Mouse (Mus musculus): Measurements from ENCODE around the gene Gm5678. TPM values are rescaled to one million over a fixed set of nuclear protein-coding genes. Genes with fewer than 3 reads are reported as not detected.

The Gm5678 gene
- not detected in 2 replicates for polyA plus RNA-seq (2015; fragmentation: Nextera tagmentation; extraction: Ambion mirVana)

DNA sequence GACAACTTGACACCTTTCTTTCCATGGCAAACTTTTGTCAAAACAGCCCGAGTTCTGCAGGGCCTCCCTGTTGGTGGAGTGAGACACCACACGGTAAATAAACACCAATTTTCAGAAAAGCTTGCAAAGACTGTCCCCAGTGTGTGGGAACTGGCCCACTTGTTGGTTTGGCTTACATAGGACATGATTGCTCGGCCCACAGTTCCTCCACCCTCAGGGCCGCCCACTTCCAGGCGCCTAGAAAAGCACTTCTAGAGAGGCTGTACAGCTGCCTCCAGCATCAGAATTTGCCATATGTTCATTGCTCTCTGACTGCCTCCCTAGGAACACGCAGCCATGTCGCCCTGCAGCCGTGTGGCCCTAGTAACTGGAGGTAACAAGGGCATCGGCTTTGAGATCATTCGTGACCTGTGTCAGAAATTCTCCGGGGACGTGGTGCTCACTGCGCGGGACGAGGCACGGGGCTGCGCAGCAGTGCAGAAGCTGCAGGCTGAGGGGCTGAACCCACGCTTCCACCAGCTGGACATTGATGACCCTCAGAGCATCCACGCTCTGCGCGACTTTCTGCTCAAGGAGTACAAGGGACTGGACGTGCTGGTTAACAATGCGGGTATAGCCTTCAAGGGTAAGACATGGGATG is at the start of gene Gm5678:
Gene Gm5678 (plus strand): TSS at position 337 of the 640 bp plus-strand sequence.
- Histone ChIP-seq H3K9ac (no peak within 1 kb of the TSS), H3K9me3 (no peaks in the 10 kb centered on the region), H3K4me1 (no peaks in the 10 kb centered on the region), H3K4me3 (no peak within 1 kb of the TSS), H3K36me3 (no peaks in the 10 kb centered on the region), H3K27me3 (replicated peaks) (peaks cover 34% of the 10 kb centered on the region), H3K4me2 (no peak within 1 kb of the TSS), H3K27ac (replicated peaks) (no peak within 1 kb of the TSS)
- ATAC-seq (ENCODE audit: extremely low read depth, insufficient number of reproducible peaks, low FRiP score, low TSS enrichment) = no peak
- WGBS = 75% methylated on average over 23 of the region's 23 CpGs

DNA sequence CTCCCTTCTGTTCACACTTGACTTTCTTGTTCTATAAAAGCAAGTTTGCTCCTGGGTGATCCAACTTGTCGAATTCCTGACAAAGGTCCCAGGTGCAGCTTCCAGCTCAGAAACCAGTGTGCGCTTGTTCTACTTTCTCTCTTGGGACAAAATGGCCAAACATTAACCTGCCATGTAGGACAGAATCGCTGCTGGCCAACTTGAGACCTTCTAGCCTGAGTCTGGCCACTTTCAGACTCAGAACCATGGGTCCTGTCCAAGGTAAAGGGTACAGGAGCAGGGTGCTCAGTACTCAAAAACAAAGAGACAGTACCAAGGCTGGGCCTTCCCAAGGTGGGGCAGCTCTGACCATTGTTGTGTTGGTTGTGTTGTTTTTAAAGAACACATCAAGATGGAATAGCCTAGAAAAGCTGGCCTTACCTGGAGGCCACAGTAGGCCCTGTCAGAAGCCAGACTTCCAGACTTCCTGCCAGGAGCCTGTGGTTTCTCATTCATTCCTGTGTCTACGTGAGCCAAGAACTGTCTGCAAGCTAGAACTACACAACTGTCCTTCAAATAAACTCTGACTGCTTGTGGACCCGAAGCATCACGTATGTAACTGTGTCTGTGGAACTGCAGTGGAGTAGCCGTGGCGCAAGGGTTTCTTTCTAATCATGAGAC is 49.4 kb upstream of the Gm5678 start:
- no peaks in the 10 kb centered on the region for H3K9me3 ChIP-seq
- no peak for ATAC-seq (ENCODE audit: extremely low read depth, insufficient number of reproducible peaks, low FRiP score, low TSS enrichment)

DNA sequence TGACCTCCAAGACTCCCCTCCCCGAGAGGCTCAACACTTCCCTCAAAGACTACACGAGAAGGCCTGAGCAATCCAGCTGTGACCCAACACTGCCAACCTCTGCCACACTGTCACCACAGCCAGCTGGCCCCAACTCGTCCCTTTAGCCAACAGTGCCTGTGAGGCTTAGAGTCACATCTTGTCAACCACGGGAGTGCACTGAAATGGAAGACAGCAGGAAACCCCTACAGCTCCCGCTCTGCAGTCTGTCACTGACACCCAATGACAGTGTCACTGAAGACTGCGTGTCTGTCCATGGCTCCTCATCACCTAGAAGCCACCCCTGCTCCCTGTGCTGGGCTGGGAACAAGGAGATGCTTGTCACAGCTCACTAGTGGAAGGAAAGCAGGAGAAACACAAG is 46.8 kb upstream of the Gm5678 start:
- Histone ChIP-seq H3K9me3 (no peaks in the 10 kb centered on the region), H3K27me3 (replicated peaks) (peaks cover 15% of the 10 kb centered on the region; the same call in 1 of the 2 replicates), H3K4me1 (peaks cover 11% of the 10 kb centered on the region), H3K36me3 (peaks cover 18% of the 10 kb centered on the region), H3K4me3 (no peak overlapping the region), H3K27ac (replicated peaks) (peak overlapping the region; percentile 66), H3K4me2 (no peak overlapping the region), H3K9ac (no peak overlapping the region)
- WGBS = 19% methylated on average over 6 of the region's 6 CpGs
- peak; percentile 68; the same call in 1 of the 2 replicates for ATAC-seq (ENCODE audit: extremely low read depth, insufficient number of reproducible peaks, low FRiP score, low TSS enrichment)

More for the DNA sequence above, 49.4 kb upstream of the Gm5678 start:
- Histone ChIP-seq H3K36me3 (peaks cover 2% of the 10 kb centered on the region), H3K4me1 (peaks cover 16% of the 10 kb centered on the region), H3K9ac (no peak overlapping the region), H3K27ac (replicated peaks) (no peak overlapping the region), H3K4me2 (no peak overlapping the region), H3K27me3 (replicated peaks) (peaks cover 22% of the 10 kb centered on the region; the same call in 1 of the 2 replicates), H3K4me3 (no peak overlapping the region)
- 77% methylated on average over 8 of the region's 8 CpGs for WGBS

DNA sequence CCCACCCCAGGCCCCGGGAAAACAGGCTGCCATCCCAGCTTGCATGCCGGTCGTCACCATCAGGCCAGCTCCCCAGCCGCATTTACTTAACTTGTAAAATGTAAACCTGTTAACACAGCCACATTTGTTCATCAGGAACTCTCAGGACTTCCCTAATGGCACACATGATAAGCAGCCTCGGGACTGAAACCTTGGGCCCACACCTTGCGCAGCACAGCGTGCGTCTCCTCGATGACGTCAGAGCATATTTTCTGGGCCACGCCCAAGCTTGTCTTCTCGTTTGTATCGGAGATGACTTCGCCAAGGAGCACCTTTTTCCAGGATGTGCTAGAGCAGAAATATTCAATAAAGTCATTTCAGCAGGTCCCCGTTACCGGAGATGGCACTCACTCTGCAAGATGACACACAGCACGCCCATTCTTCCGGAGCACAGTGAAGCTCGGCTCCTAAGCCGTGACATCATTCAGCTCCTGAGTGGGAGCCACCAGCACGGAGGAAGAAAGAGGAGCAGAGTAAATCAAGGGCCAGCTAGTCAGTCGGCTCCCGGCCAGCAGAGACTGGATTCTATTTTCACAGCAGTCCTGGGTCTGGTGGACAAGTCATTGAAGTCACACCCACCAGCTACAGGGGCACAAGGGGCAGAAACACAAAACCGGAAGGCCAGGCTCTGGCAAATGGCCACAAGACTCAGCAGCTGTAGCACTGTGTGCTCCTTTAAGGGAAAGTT is 42.8 kb upstream of the Gm5678 start:
- Histone ChIP-seq H3K36me3 (peaks cover 35% of the 10 kb centered on the region), H3K4me3 (no peak overlapping the region), H3K4me2 (no peak overlapping the region), H3K9ac (no peak overlapping the region), H3K27me3 (replicated peaks) (no peaks in the 10 kb centered on the region), H3K4me1 (peaks cover 22% of the 10 kb centered on the region), H3K27ac (replicated peaks) (no peak overlapping the region), H3K9me3 (no peaks in the 10 kb centered on the region)
- WGBS = 78% methylated on average over 24 of the region's 24 CpGs
- ATAC-seq (ENCODE audit: extremely low read depth, insufficient number of reproducible peaks, low FRiP score, low TSS enrichment) = no peak

DNA sequence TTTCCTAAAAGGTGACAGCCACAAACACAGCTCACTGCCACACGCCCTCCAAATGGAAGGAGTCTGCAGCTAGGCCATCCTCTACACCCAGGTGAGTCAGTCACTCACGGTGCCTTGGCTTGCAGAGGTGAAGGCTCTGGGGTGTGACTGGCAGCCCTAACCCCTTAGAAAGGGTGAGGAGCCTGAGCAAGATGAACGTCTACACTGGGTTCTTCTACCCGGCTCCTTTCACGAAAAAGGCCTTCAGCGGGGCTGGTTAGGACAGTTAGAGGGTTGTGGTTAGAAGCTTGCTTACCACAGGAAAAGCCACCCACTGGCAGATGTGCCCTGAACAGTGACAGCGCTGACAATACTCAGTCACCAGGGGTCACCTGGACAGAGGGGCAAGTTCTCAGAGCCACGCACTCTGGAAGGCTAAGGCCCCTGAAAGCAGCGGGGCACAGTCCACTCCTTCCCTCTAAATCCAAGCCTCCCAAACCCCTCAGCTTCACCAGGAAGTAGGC is 42.1 kb upstream of the Gm5678 start:
- Histone ChIP-seq H3K36me3 (peaks cover 41% of the 10 kb centered on the region), H3K27ac (replicated peaks) (no peak overlapping the region), H3K4me3 (no peak overlapping the region), H3K9ac (no peak overlapping the region), H3K4me2 (no peak overlapping the region), H3K27me3 (replicated peaks) (no peaks in the 10 kb centered on the region), H3K4me1 (peaks cover 19% of the 10 kb centered on the region), H3K9me3 (no peaks in the 10 kb centered on the region)
- 79% methylated on average over 9 of the region's 9 CpGs for WGBS
- no peak for ATAC-seq (ENCODE audit: extremely low read depth, insufficient number of reproducible peaks, low FRiP score, low TSS enrichment)

DNA sequence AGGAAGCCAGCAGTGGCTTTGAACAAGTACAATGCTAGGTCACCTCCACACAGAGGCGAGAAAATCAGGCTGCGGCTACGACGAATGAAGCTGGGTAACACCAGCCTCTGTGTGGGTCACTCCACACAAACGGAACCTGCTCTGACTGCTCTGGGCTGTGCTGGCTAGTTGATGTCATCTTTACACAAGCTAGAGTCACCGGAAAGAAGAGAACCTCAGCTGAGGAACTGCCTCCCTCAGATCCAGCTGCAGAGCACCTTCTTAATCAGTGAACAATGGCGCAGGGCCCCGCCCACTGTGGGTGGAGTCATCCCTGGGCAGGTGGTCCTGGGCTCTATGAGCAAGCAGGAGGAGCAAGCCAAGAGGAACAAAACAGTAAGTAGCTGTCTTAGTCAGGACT is 41.5 kb upstream of the Gm5678 start:
- WGBS = 75% methylated on average over 8 of the region's 8 CpGs
- H3K27me3 ChIP-seq (replicated peaks) = no peaks in the 10 kb centered on the region
- H3K9me3 ChIP-seq = no peaks in the 10 kb centered on the region
- H3K27ac ChIP-seq (replicated peaks) = no peak overlapping the region
- H3K36me3 ChIP-seq = peaks cover 46% of the 10 kb centered on the region
- peaks cover 13% of the 10 kb centered on the region for H3K4me1 ChIP-seq
- no peak for ATAC-seq (ENCODE audit: extremely low read depth, insufficient number of reproducible peaks, low FRiP score, low TSS enrichment)
- no peak overlapping the region for H3K9ac ChIP-seq
- no peak overlapping the region for H3K4me2 ChIP-seq
- no peak overlapping the region for H3K4me3 ChIP-seq

DNA sequence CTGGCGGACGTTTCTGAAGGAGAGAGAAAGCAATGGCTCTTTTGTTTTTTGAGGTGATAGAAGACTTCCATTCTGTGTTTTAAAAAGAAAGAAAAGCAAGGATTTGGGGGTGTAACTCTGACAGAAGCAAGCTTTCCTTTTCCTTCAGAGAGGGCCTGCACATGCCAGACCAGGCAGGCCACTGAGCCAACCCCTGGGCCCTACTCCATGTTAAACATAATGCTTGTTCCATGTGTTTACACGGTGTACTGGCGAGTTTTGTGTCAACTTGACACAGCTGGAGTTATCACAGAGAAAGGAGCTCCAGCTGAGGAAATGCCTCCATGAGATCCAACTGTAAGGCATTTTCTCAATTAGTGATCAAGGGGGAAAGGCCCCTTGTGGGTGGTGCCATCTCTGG is 39.6 kb upstream of the Gm5678 start:
- H3K9ac ChIP-seq = no peak overlapping the region
- no peaks in the 10 kb centered on the region for H3K27me3 ChIP-seq (replicated peaks)
- H3K36me3 ChIP-seq = peaks cover 54% of the 10 kb centered on the region
- no peak for ATAC-seq (ENCODE audit: extremely low read depth, insufficient number of reproducible peaks, low FRiP score, low TSS enrichment)
- peaks cover 13% of the 10 kb centered on the region for H3K4me1 ChIP-seq
- H3K4me2 ChIP-seq = 0 out of 2 replicates have a peak overlapping the region, but pooled peaks have one; percentile 13
- peak overlapping the region; percentile 10; the same call in 1 of the 2 replicates for H3K27ac ChIP-seq (replicated peaks)
- no peaks in the 10 kb centered on the region for H3K9me3 ChIP-seq
- no peak overlapping the region for H3K4me3 ChIP-seq
- 62% methylated on average over 4 of the region's 4 CpGs for WGBS

DNA sequence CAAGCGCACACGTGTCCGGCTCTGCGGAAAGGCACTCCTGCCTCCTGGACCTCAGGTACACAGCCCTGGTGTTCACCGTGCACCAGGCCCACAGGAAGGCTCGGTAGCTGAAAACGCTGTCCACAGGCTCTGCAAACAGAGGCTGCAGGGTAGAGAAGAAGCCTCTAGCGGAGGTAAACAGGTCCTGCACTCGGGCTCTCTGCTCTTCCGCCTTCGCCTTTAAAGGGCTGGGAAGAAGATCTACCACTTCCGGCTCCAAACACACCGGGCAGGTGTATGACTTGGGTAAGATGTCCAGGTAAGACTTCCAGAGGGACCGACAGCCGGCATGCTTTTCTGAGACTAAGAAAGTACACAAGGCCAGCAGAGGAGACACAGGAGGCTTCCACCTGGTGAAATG is 37.0 kb upstream of the Gm5678 start:
- Histone ChIP-seq H3K27me3 (replicated peaks) (no peaks in the 10 kb centered on the region), H3K27ac (replicated peaks) (no peak overlapping the region), H3K9me3 (no peaks in the 10 kb centered on the region), H3K4me3 (no peak overlapping the region), H3K36me3 (peaks cover 52% of the 10 kb centered on the region), H3K9ac (no peak overlapping the region), H3K4me2 (no peak overlapping the region), H3K4me1 (peaks cover 13% of the 10 kb centered on the region)
- 91% methylated on average over 15 of the region's 15 CpGs for WGBS
- no peak for ATAC-seq (ENCODE audit: extremely low read depth, insufficient number of reproducible peaks, low FRiP score, low TSS enrichment)

DNA sequence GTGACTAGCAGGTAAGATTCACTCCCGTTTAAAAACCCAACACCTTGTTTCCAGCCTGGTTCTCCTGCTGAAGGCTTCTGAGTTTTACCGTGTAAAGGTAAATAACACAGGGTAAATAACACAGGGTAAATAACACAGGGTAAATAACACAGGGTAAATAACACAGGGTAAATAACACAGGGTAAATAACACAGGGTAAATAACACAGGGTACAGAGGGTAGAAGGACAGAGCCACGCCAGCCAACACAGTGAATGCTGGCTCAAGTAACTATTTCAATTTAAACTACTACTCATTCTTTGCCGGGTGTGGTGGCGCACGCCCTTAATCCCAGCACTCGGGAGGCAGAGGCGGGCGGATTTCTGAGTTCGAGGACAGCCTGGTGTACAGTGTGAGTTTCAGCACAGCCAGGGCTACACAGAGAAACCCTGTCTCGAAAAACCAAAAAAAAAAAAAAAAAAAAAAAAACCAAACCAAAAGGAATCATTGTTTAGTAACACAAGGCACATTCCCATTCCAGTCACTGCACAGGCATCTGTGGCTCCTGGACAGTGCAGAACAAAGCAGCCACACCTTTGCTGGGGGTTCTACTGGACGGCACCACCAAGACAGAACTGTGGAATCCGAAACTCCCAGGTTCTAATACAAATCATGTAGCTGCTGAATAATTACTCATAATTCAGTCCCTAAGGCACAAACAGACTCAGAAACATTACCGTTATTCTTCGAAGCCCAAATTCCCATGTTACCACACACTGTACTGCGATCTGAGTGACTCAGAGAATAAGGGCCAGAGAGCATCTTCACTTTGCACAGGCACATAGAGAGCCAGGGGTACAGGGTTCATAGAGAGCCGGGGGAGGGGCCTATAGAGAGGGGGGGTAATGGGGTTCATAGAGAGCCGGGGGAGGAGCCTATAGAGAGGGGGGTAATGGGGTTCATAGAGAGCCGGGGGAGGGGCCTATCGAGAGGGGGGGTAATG is 36.2 kb upstream of the Gm5678 start:
- ATAC-seq (ENCODE audit: extremely low read depth, insufficient number of reproducible peaks, low FRiP score, low TSS enrichment) = no peak
- H3K36me3 ChIP-seq = peaks cover 46% of the 10 kb centered on the region
- no peaks in the 10 kb centered on the region for H3K9me3 ChIP-seq
- peaks cover 13% of the 10 kb centered on the region for H3K4me1 ChIP-seq
- no peak overlapping the region for H3K4me3 ChIP-seq
- H3K4me2 ChIP-seq = no peak overlapping the region
- no peak overlapping the region for H3K9ac ChIP-seq
- no peaks in the 10 kb centered on the region for H3K27me3 ChIP-seq (replicated peaks)
- H3K27ac ChIP-seq (replicated peaks) = no peak overlapping the region
- WGBS = 91% methylated on average over 17 of the region's 20 CpGs

DNA sequence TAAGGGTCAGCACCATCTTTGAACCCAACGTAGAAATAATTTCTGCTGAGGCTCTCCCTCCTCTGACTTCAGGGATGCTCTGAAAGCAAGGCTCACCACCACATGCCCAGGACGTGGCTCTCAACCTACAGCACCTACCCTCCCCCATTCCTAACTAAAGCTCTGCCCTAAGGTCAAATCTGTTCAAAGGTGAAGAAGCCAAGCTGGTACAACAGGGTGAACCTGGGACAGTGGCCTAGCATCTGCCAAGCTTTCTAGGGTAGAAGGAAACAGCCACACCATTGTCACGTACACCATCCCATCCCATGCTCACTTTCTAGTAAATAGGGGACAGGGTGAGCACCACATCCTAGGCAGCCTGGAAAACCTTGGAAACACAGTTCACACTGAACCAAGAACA is 35.2 kb upstream of the Gm5678 start:
- H3K27me3 ChIP-seq (replicated peaks) = no peaks in the 10 kb centered on the region
- WGBS = 95% methylated on average over 3 of the region's 3 CpGs
- H3K4me2 ChIP-seq = no peak overlapping the region
- H3K9ac ChIP-seq = no peak overlapping the region
- H3K4me3 ChIP-seq = no peak overlapping the region
- no peak for ATAC-seq (ENCODE audit: extremely low read depth, insufficient number of reproducible peaks, low FRiP score, low TSS enrichment)
- no peaks in the 10 kb centered on the region for H3K9me3 ChIP-seq
- H3K4me1 ChIP-seq = peaks cover 7% of the 10 kb centered on the region
- no peak overlapping the region for H3K27ac ChIP-seq (replicated peaks)
- H3K36me3 ChIP-seq = peaks cover 55% of the 10 kb centered on the region
